Mouse (Mus musculus) midbrain, postnatal 0 days (tissue): ENCODE results near the gene Wdr47. TPM values are rescaled to one million over a fixed set of nuclear protein-coding genes. Genes with fewer than 3 reads are reported as not detected.
A peak's percentile ranks its signal among the peaks of the same experiment; 100 is the strongest.
"Not testable (repeated sequence)": the region's sequence is repeated elsewhere in the genome, so short reads cannot be mapped to it uniquely, and the experiment has no call there.

ENCODE experiments used
- ATAC-seq: fragments of 200-750 bp; cut with Nextera tagmentation; 2 replicates; pipeline ENCODE4 v1.8.0; 2017; ENCODE audit warnings: moderate number of reproducible peaks, mild to moderate bottlenecking, moderate TSS enrichment, moderate library complexity; ENCODE audit not compliant: low FRiP score
- DNase-seq: peaks from one replicate; pipeline ENCODE4 v3.0.0-alpha.2; 2015; ENCODE audit warnings: low spot score
- H3K27ac ChIP-seq: fragments of 300-500 bp; sonication (generic); 2 replicates; pipeline ENCODE4 v1.5.1; 2014; ENCODE audit warnings: low read depth, mild to moderate bottlenecking, low read length, mixed read lengths
- H3K27me3 ChIP-seq: fragments of 300-500 bp; sonication (generic); 2 replicates; pipeline ENCODE4 v1.6.1; 2014; ENCODE audit warnings: low read length, control low read depth, mixed read lengths; ENCODE audit not compliant: insufficient read depth
- H3K36me3 ChIP-seq: fragments of 300-500 bp; sonication (generic); 2 replicates; pipeline ENCODE4 v1.6.1; 2014; ENCODE audit warnings: low read length, control low read depth, mixed read lengths; ENCODE audit not compliant: insufficient read depth
- H3K4me1 ChIP-seq: fragments of 300-500 bp; sonication (generic); 2 replicates; pipeline ENCODE4 v1.6.1; 2014; ENCODE audit warnings: mild to moderate bottlenecking, control low read depth, antibody characterized with exemption, low read length, mixed read lengths; ENCODE audit not compliant: insufficient read depth
- H3K4me2 ChIP-seq: fragments of 300-500 bp; sonication (generic); 2 replicates; pipeline ENCODE4 v1.6.1; 2014; ENCODE audit warnings: low read depth, mild to moderate bottlenecking, low read length, mixed read lengths; ENCODE audit not compliant: poor library complexity, severe bottlenecking
- H3K4me3 ChIP-seq: fragments of 300-500 bp; sonication (generic); 2 replicates; pipeline ENCODE4 v1.5.1; 2014; ENCODE audit warnings: low read depth, mild to moderate bottlenecking, low read length, moderate library complexity
- H3K9ac ChIP-seq: fragments of 300-500 bp; sonication (generic); replicated peaks from 2 replicates; pipeline ENCODE4 v1.6.1; 2014; ENCODE audit warnings: mild to moderate bottlenecking, low read length, moderate library complexity, mixed read lengths; ENCODE audit not compliant: poor library complexity, severe bottlenecking
- H3K9me3 ChIP-seq: fragments of 300-500 bp; sonication (generic); 2 replicates; pipeline ENCODE4 v1.6.1; 2016; ENCODE audit warnings: low read length, control low read depth
- CTCF ChIP-seq: IDR thresholded peaks from 2 replicates; pipeline ENCODE4 v1.5.1; 2016; ENCODE audit warnings: antibody characterized with exemption, mild to moderate bottlenecking
- WGBS: fragments of 180-500 bp; shearing (Covaris S2); extraction: QIAGEN DNeasy Blood & Tissue Kit; methylation state at CpG from one replicate; pipeline ENCODE4 v1.1.7; 2014; 5-methylcytosine and 5-hydroxymethylcytosine counted together
- polyA plus RNA-seq: library from polyadenylated mRNA; unstranded; fragments of >200 nt; fragmentation: Nextera tagmentation; extraction: Ambion mirVana; gene quantifications from 2 replicates; pipeline ENCODE4 v1.2.1, GENCODE M21; 2015
- total RNA-seq: library from RNA; depleted of rRNA; stranded (reverse); fragments of >200 nt; gene quantifications from 2 replicates; pipeline ENCODE4 v1.2.3, GENCODE M21; 2014

Wdr47 gene
- total and polyA plus RNA-seq, 2 experiments from 2014 or later: 77.6 to 86.0 TPM

GRCm38 (mm10) chr3:108562133-108562730, 28.8 kb upstream of the Wdr47 start, which contains the start of gene Tmem167b:
Tmem167b (minus strand) TSS chr3:108562466.
- DNase-seq (peak; percentile 100), ATAC-seq (peak; percentile 96)
- Histone ChIP-seq H3K36me3 (peaks cover 16% of the 10 kb centered on the region), H3K9ac (peak within 1 kb of the TSS; percentile 77), H3K4me2 (peak within 1 kb of the TSS; percentile 72), H3K27ac (peak within 1 kb of the TSS; percentile 93), H3K27me3 (no peaks in the 10 kb centered on the region), H3K9me3 (no peaks in the 10 kb centered on the region), H3K4me1 (no peaks in the 10 kb centered on the region), H3K4me3 (peak within 1 kb of the TSS; percentile 83)
- peak; percentile 28; the same call in 1 of the 2 replicates for TF ChIP-seq CTCF
- under 1% methylated on average over 44 of the region's 45 CpGs for WGBS

- 14% methylated on average over 15 of the region's 15 CpGs for WGBS
- ATAC-seq (peak; percentile 80), DNase-seq (peak; percentile 76)
- Histone ChIP-seq H3K27me3 (no peaks in the 10 kb centered on the region), H3K9ac (no peak overlapping the region; the same call in 1 of the 2 replicates), H3K4me1 (no peaks in the 10 kb centered on the region), H3K4me3 (peak overlapping the region; percentile 83), H3K9me3 (no peaks in the 10 kb centered on the region), H3K27ac (peak overlapping the region; percentile 93), H3K36me3 (peaks cover 13% of the 10 kb centered on the region; the same call in 1 of the 2 replicates), H3K4me2 (peak overlapping the region; percentile 53)
- peak; percentile 62 for TF ChIP-seq CTCF
These were observed 28.3 kb upstream of the Wdr47 start for GRCm38 (mm10) chr3:108562777-108563271.

- ATAC-seq (no peak), DNase-seq (peak; percentile 90)
- WGBS: 4% methylated on average over 4 of the region's 4 CpGs
These were observed 27.8 kb upstream of the Wdr47 start for GRCm38 (mm10) chr3:108563309-108563708.

GRCm38 (mm10) chr3:108567990-108568877, 22.8 kb upstream of the Wdr47 start:
- Histone ChIP-seq H3K9ac (no peak overlapping the region), H3K9me3 (no peaks in the 10 kb centered on the region), H3K36me3 (no peaks in the 10 kb centered on the region), H3K27ac (no peak overlapping the region), H3K27me3 (no peaks in the 10 kb centered on the region), H3K4me3 (no peak overlapping the region), H3K4me2 (no peak overlapping the region), H3K4me1 (peaks cover 5% of the 10 kb centered on the region; the same call in 1 of the 2 replicates)
- WGBS: 10% methylated on average over 15 of the region's 15 CpGs
- no peak for TF ChIP-seq CTCF
- peak; percentile 83 for DNase-seq
- ATAC-seq: peak; percentile 4; the same call in 1 of the 2 replicates

More at GRCm38 (mm10) chr3:108563309-108563708, 27.8 kb upstream of the Wdr47 start:
- peak overlapping the region; percentile 93 for H3K27ac ChIP-seq
- peaks cover 8% of the 10 kb centered on the region; the same call in 1 of the 2 replicates for H3K36me3 ChIP-seq
- peak; percentile 86 for TF ChIP-seq CTCF
- no peaks in the 10 kb centered on the region for H3K4me1 ChIP-seq
- no peaks in the 10 kb centered on the region for H3K27me3 ChIP-seq
- no peak overlapping the region for H3K9ac ChIP-seq
- H3K9me3 ChIP-seq: no peaks in the 10 kb centered on the region
- H3K4me2 ChIP-seq: peak overlapping the region; percentile 53
- peak overlapping the region; percentile 83; the same call in 1 of the 2 replicates for H3K4me3 ChIP-seq

- H3K9ac ChIP-seq, H3K36me3 ChIP-seq, H3K4me2 ChIP-seq, H3K4me3 ChIP-seq, H3K27ac ChIP-seq, ATAC-seq, DNase-seq, H3K27me3 ChIP-seq, H3K9me3 ChIP-seq: not testable (repeated sequence)
- WGBS: 52% methylated on average over 2 of the region's 3 CpGs
- H3K4me1 ChIP-seq: peaks cover 10% of the 10 kb centered on the region; the same call in 1 of the 2 replicates
These were observed 21.4 kb upstream of the Wdr47 start for GRCm38 (mm10) chr3:108569636-108570035.
